Mouse (Mus musculus): ENCODE data around the gene Ear14. TPM values are rescaled to one million over a fixed set of nuclear protein-coding genes. Genes with fewer than 3 reads are reported as not detected.

Gene Ear14
- total RNA-seq, 2 experiments from 2014 or later: not detected

- no peak for DNase-seq
Observed at GRCm38 (mm10) chr14:51253569-51253968, 50.4 kb downstream of the Ear14 start.

Other genes starting within 250 kb of the Ear14 start
- under 1 TPM; 0.46 to 0.49 TPM for gene Pnp2, start 247.4 kb upstream of the Ear14 start, total RNA-seq (2021)
- not detected for gene Rnase10, start 195.6 kb upstream of the Ear14 start, total RNA-seq (2021)
- not detected for gene Rnase9, start 161.5 kb upstream of the Ear14 start, total RNA-seq (2021)
- not detected for gene Rnase11, start 153.2 kb upstream of the Ear14 start, total RNA-seq (2021)
- not detected for gene Rnase12, start 145.7 kb upstream of the Ear14 start, total RNA-seq (2021)
- not detected for gene Olfr750, start 129.0 kb upstream of the Ear14 start, total RNA-seq (2021)
- 10 to 100 TPM; 30.5 to 40.6 TPM for gene Rnase4, start 112.3 kb upstream of the Ear14 start, total RNA-seq (2021)
- gene Ang, start 112.2 kb upstream of the Ear14 start, total RNA-seq (2021): 1 to 10 TPM; 1.6 to 4.2 TPM
- not detected for gene Eddm3b, start 89.0 kb upstream of the Ear14 start, total RNA-seq (2021)
- not detected for gene Rnase6, start 79.5 kb upstream of the Ear14 start, total RNA-seq (2021)
- not detected for gene Rnase1, start 56.6 kb upstream of the Ear14 start, total RNA-seq (2021)
- gene Rnase2b, start 41.1 kb upstream of the Ear14 start, total RNA-seq (2021): not detected
- not detected for gene Ang2, start 4.2 kb upstream of the Ear14 start, total RNA-seq (2021)
- gene Rnase2a, start 52.7 kb downstream of the Ear14 start, total RNA-seq (2021): 1 to 10 TPM in 1 of 2 experiments, under 1 TPM in 1; 0.43 to 4.2 TPM
- not detected for gene Gm7247, start 158.4 kb downstream of the Ear14 start, total RNA-seq (2021)
- not detected for gene Vmn2r88, start 207.4 kb downstream of the Ear14 start, total RNA-seq (2021)
- gene Vmn2r89, start 248.5 kb downstream of the Ear14 start, total RNA-seq (2021): not detected

All from gastrocnemius, postnatal 25 days (tissue).